Mouse (Mus musculus): Measurements from ENCODE around the gene Rnf157. TPM values are rescaled to one million over a fixed set of nuclear protein-coding genes. Genes with fewer than 3 reads are reported as not detected.
"Not testable (repeated sequence)": the region's sequence is repeated elsewhere in the genome, so short reads cannot be mapped to it uniquely, and the experiment has no call there.

Gene Rnf157
- total RNA-seq, 1 experiment from 2014 or later: 9.2 TPM

DNA sequence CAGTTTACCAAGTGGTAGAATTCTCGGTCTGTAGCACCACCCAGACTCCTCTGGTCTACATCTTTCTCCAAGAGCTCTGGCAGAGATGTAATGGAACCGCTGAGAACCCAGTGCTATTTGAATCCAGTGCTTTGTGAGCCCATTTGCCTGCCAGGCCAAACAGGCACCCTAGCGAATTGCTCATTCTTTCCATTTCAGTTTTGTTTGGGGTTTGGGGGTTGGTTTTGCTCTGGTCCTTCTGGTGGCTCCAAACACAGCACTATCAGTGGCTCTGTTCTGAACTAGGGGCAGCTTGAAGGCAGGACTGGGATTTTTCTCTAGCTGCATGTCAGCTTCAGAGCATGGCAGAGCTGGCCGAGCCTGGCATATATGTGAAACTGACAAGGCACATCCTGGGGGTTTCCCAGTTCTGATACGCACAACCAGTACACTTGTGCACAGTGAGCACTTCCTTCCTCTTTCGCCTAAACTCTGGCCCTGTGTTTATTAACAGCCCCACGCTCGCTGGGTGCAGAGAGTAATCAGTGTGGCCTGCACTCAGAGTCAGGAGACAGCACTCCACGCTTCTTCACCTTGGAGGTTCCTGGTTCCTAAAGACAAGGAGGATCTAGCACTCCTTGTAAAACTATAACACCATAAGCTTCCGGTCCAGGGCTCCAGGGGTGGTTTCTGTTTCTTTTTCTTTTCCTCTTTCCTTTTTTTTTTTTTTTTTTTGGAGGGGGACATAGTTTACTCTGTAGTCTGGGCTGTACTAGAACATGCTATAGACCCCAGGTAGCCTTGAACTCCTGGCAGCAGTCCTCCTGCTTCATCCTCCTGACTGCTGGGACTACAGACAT lies 11.2 kb upstream of the Rnf157 start:
- peak; percentile 93 to 95 for ATAC-seq (replicated peaks in 1 of 2; ENCODE audit: insufficient read depth in 1 of 2, low FRiP score in 2 of 2, low TSS enrichment in 1 of 2, low read depth in 1 of 2, poor library complexity in 2 of 2, severe bottlenecking in 2 of 2)

DNA sequence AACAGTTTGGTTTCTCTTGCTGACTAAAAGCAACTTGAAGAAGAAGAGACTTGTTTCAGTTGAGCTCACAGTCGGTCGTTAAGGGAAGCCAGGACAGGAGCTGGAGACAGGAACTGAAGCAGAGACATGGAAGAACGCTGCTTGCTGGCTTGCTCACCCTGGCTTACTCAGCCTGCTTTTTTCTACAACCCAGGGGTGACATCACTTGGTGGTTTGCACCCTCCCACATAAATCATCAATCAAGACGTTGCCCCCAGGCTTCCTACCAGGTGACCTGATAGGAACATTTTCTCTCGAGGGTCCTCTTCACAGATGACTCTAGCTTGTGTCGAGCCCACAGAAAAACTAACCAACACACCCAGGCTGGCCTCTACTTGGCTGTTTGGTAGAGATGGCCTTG lies 10.4 kb upstream of the Rnf157 start:
- no peak for ATAC-seq (replicated peaks in 1 of 2; ENCODE audit: insufficient read depth in 1 of 2, low FRiP score in 2 of 2, low TSS enrichment in 1 of 2, low read depth in 1 of 2, poor library complexity in 2 of 2, severe bottlenecking in 2 of 2)

DNA sequence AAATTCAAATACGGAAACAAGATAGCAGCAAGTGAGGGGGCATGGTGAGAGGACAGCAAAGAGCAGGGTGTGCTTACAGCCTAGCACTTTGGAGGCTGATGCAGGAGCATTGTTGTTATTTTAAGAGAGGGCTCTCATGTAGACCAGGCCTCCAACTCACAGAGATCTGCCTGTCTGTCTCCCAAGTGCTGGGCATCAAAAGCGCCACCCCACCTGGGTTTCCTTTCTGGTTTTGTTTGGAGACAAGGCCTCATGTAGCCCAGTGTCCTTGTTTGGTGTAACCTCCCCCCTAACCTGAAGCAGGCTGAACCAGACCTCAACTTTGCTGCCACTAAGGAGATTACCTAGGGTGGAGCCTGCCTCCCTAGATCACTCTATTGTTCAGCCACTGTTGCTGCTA lies 9.7 kb upstream of the Rnf157 start:
- ATAC-seq (replicated peaks in 1 of 2; ENCODE audit: insufficient read depth in 1 of 2, low FRiP score in 2 of 2, low TSS enrichment in 1 of 2, low read depth in 1 of 2, poor library complexity in 2 of 2, severe bottlenecking in 2 of 2): no peak

DNA sequence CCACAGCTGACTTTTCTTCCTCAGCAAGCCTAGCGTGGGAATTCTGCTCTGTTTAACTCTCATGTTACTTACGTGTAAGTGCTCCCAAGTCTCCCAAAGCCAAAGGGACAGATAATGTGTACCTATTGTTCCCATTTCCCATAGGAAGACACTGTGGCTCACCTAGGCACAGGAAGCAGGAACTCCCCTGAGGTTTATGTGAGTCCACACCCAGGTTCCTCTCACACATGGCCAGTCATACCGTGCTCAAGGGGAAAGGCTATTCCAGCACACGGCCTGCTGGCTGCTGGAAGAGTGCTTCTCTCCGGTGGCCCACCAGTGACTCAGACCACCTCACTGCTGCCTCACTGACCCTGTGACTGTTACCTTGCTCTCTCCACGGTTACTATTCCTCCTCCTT lies 8.3 kb upstream of the Rnf157 start:
- no peak for ATAC-seq (replicated peaks in 1 of 2; ENCODE audit: insufficient read depth in 1 of 2, low FRiP score in 2 of 2, low TSS enrichment in 1 of 2, low read depth in 1 of 2, poor library complexity in 2 of 2, severe bottlenecking in 2 of 2)

DNA sequence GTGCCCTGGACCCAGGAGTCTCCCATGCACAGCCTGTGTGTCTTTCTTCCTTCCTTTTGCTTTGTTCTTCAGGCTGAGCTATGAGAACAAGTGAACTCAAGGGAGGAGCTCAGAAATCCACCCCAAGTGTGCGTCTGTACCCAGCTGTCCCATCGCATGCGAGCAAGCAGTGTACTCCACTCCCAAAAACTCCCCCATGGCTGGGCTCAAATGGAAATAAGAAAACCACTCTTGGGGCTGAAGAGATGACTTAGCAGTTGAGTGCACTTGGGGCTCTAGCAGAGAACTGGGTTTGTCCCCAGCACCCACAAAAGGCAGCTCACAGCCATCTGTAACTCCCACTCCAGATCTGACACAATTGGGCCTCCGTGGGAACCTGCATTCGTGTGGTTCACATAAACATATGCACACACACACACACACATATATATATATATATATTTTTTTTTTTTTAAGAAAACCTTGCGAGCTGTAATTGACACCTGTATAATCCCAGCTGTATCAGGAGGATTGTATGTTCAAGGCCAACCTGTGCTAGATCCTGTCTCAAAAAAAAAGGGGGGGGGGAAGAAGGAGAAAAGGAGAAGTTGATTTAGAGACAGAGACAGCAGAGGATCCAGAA lies 6.1 kb upstream of the Rnf157 start:
- peak; percentile 23 to 33; a peak in 2 of 4 replicates for ATAC-seq (replicated peaks in 1 of 2; ENCODE audit: insufficient read depth in 1 of 2, low FRiP score in 2 of 2, low TSS enrichment in 1 of 2, low read depth in 1 of 2, poor library complexity in 2 of 2, severe bottlenecking in 2 of 2)

DNA sequence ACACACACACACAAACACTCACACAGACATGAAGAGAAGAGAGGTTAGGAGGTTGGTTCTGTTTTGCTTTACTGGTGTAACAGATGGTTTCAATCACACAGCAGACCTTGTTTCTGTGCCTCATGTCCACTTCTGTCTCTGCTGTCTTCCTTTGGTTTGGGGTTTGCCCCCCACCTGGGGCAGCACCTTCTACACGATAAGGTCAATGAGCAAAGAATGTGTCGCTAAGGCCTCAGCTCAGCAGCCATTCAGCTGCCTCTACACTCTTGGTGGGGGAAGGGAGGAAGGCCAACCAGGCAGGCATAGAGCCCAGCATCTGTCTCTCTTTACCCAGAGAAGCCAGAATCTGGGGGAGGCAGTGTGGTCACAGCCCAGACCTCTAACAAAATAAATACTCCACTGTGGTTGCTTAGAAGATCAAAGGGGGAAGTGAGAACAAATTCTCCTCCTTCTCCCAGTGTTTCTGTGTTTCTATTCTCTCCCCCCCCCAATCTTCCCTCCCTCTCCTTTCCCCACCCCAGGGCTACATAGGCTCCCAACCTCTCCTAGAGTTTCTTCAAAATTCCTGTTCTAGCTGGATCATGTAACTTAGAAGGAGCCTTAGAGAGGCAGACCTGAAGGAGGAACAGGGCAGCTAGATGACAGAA lies 5.5 kb upstream of the Rnf157 start:
- ATAC-seq (replicated peaks in 1 of 2; ENCODE audit: insufficient read depth in 1 of 2, low FRiP score in 2 of 2, low TSS enrichment in 1 of 2, low read depth in 1 of 2, poor library complexity in 2 of 2, severe bottlenecking in 2 of 2): peak; percentile 84 to 89

DNA sequence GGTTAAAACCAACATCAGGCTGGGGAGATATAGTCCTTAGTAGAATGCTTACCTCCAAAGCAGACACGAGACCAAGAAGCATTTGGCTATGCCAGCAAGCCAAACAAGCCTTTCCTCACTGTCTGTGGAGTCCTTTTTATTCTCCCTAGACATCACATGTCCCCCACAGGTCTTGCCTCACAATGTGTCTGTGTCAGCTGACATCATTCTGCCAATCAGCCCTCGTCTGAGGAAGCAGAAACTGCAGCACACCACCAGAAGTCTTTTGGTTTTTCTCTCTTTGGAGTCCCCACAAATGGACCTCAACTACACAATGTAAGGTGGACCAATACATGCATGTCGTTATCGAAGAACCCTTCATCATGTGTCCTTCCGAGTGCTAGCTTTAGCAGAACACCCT lies 4.2 kb upstream of the Rnf157 start:
- ATAC-seq (replicated peaks in 1 of 2; ENCODE audit: insufficient read depth in 1 of 2, low FRiP score in 2 of 2, low TSS enrichment in 1 of 2, low read depth in 1 of 2, poor library complexity in 2 of 2, severe bottlenecking in 2 of 2): no peak

DNA sequence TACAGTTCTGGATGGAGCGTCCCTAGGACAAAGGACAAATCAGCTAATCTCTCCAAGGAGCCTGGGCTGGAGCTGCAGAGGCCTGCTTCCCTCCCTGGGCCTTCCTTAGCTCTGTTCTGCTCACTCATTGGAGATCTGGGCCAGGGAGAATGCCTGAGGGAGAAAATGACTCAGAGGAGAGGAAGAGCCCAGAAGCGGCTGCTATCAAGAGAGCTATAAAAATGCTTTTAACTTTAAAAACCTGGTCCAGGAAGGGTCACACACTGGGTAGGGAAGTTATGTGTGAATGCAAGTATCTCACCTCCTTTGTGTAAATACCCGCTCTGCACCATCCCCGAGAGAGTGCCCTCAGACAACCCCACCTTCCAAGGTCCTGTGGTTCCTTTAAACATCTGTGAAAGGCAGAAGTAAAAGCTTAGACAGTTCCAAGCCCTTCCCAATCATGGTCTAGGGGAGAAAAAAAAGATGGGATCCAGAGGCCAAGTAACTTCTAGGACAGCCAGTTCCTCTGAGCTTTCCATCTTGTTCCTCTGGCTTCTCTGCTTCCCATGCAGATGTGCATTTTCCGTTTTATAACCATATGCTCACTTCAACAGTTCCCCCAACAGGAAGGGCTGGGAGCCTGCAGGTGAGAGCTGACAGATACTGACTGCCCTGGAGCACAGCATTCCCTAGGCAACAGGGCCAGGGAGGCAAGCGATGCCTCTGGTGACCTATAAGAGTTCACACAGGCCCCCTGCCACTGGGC lies 3.5 kb upstream of the Rnf157 start:
- ATAC-seq (replicated peaks in 1 of 2; ENCODE audit: insufficient read depth in 1 of 2, low FRiP score in 2 of 2, low TSS enrichment in 1 of 2, low read depth in 1 of 2, poor library complexity in 2 of 2, severe bottlenecking in 2 of 2): no peak

DNA sequence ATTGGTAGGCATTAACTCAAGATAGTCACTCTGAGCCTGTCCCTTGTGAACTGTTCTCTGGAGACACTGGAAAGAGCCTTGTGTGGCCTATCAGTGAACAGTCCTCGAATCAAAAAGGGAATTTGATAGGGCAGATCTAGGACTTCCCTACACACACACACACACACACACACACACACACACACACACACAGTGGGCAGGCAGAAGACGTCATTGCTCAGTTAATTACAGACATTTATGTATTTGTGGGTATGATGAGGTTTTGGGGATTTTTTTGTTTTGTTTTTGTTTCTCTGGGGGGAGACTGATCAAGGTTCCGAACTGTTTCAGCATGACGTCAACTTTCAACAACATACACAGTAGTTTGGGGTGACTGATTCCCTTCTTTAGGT lies 795 bp upstream of the Rnf157 start:
- no peak for ATAC-seq (replicated peaks in 1 of 2; ENCODE audit: insufficient read depth in 1 of 2, low FRiP score in 2 of 2, low TSS enrichment in 1 of 2, low read depth in 1 of 2, poor library complexity in 2 of 2, severe bottlenecking in 2 of 2)

DNA sequence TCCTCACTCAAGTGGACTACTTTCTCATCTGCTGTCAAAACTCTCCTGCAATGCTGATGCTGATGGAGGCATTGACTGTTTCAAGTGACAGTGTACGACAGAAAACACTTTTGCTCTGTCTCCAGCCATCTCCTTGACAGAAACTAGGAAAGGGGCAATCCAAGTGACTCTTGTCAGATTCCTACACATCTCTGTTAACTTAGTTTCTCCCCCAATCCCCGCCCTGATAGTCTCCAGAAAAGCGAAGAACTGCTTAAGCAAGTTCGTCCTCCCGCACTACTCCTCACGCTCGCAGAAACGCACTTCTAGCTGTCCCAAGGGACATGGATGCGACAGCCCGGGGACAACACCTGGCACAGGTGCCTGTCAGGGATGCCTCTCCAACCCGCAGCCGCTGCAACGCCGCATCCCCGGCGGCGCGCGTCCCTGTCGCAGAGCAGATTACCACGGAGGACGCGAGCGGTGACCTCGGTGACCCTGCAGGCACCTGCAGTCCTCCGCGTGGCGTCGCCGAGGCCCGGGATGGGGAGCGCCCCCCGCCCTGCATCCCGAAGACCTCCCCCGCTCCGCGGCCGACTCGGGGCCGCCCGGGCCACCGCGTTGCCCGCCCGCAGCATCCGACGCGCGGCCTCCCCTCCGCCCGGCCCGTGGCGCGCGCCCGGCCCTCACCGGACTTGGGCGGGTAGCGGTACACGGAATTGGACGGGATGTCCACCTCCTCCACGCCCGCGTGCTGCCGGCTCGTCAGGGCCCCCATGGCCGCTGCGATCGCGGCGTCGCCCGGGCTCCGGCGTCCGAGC lies 604 bp downstream of the Rnf157 start:
- ATAC-seq (replicated peaks in 1 of 2; ENCODE audit: insufficient read depth in 1 of 2, low FRiP score in 2 of 2, low TSS enrichment in 1 of 2, low read depth in 1 of 2, poor library complexity in 2 of 2, severe bottlenecking in 2 of 2): no peak

DNA sequence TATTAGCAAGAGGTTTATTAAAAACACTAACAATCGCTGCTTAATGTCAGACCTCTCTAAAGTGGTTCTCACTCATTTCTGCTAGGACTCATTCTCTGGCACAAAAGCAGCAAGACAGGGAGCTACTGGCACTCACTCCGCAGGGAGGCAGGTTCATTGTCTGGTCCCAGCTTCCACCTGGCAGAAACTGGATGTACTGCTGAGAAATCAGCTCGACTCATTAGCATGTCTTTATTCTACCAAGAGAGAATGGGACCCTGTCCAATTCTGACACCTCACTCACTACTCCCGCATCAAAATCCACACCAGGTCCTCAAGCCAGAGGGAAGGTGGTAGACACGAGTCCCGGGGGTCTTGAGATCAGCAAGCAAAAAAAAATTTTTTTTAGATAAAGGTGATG lies 1.2 kb downstream of the Rnf157 start:
- no peak for ATAC-seq (replicated peaks in 1 of 2; ENCODE audit: insufficient read depth in 1 of 2, low FRiP score in 2 of 2, low TSS enrichment in 1 of 2, low read depth in 1 of 2, poor library complexity in 2 of 2, severe bottlenecking in 2 of 2)

DNA sequence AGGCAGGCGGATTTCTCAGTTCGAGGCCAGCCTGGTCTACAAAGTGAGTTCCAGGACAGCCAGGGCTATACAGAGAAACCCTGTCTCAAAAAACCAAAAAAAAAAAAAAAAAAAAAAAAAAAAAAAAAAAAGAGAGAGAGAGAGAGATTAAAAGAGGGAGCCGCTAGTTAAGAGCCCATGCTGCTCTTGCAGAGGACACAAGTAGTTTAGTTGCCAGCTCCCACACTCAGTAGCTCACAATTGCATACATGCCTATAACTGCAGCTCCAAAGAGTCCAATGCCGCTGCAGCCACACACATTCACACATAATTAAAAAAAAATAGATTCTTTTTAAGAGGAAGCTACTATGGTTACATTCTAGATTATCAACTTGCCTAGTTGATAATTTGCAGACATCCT lies 2.4 kb downstream of the Rnf157 start:
- not testable (repeated sequence) for ATAC-seq (replicated peaks in 1 of 2; ENCODE audit: insufficient read depth in 1 of 2, low FRiP score in 2 of 2, low TSS enrichment in 1 of 2, low read depth in 1 of 2, poor library complexity in 2 of 2, severe bottlenecking in 2 of 2)

DNA sequence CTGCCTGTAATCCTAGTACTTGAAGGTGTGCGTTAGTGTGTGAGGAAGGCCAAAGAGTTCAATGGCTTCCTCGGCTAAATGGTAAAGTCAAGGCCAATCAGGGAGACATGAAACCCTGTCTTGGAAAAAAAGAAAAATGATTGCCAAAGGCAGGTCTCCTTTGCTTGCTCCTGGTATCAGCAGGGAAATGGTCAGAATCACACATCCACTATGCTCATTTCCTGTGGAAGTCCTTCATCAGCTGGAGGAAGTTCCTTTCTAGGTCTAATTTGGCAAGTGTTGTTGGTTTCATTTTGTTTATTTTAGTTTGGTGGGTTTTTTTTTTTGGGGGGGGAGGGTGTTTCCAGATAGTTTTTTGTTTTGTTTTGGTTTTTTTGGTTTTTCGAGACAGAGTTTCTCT lies 3.8 kb downstream of the Rnf157 start:
- ATAC-seq (replicated peaks in 1 of 2; ENCODE audit: insufficient read depth in 1 of 2, low FRiP score in 2 of 2, low TSS enrichment in 1 of 2, low read depth in 1 of 2, poor library complexity in 2 of 2, severe bottlenecking in 2 of 2): no peak

DNA sequence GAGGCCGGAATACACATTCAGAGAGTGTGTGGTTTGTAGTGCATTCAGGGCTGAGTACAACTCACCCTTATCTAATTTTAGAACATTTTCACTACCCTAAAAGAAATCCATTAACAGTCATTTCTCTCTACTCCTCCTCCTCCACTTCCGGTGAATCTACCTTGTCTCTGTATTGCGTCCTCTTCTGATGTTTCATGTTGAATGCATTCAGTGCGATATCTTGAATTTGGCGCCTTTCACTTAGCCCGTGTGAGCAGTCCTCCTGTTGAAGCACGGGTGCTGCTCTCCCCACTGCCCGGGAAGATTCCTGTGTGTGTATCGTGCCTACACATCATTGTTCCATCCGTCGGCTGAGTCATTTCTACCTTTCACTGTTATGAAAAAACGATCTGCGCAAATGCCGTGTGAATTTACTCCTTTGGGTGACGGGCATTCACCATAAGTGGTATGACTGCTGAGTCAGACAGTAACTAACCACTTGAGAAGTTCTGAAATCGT lies 6.6 kb downstream of the Rnf157 start:
- no peak for ATAC-seq (replicated peaks in 1 of 2; ENCODE audit: insufficient read depth in 1 of 2, low FRiP score in 2 of 2, low TSS enrichment in 1 of 2, low read depth in 1 of 2, poor library complexity in 2 of 2, severe bottlenecking in 2 of 2)

DNA sequence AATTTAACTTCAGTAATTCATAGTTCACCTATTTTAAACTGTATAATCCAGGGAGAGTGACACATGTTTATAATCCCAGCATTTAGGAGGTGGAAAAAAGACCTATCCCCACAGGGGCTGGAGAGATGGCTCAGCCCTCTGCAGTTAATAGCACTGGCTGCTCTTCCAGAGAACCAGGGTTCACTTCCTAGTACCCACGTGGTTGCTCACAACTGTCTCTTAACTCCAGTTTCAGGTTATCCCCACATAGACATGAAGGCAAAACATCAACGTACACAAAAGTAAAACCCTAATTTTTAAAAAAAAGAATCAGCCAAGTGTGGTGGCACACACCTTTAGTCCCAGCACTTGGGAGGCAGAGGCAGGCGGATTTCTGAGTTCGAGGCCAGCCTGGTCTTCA lies 7.2 kb downstream of the Rnf157 start:
- no peak for ATAC-seq (replicated peaks in 1 of 2; ENCODE audit: insufficient read depth in 1 of 2, low FRiP score in 2 of 2, low TSS enrichment in 1 of 2, low read depth in 1 of 2, poor library complexity in 2 of 2, severe bottlenecking in 2 of 2)

DNA sequence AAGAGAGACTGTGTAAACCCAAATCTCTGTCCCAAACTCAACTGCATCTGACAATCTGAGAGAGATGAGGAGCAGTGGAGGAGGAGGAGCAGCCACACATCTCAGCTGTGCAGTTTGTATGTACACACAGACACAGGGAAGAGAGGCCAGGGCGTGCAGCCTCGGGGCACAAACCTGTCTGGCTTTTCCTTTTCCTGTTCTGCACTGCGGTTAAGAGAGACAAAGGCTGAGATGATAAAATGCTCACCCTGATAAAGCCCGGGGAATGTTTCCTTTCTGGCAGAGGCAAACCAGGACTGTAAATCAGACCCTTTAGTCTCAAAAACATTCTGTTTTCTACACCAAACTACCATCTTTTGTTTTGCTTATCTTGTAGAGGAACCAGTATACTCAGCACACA lies 12.3 kb downstream of the Rnf157 start:
- ATAC-seq (replicated peaks in 1 of 2; ENCODE audit: insufficient read depth in 1 of 2, low FRiP score in 2 of 2, low TSS enrichment in 1 of 2, low read depth in 1 of 2, poor library complexity in 2 of 2, severe bottlenecking in 2 of 2): peak in 1 of 2 experiments; percentile 46; a peak in 1 of 4 replicates

DNA sequence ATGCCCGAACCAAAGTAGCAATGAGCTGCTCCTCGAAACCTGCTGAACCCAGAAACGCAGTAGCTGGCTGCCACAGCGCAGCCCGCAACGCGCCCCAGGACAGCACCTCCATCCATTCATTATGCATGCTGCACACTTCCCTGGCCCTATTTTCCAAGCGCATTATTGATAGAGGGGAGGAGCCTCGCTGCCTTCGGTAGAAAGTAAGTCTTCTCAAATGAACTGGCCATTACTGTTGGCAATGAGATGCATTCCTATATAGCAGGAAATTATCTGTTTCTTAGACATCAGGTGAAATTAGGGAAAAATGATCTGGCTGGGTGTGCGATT lies 14.5 kb downstream of the Rnf157 start:
- ATAC-seq (replicated peaks in 1 of 2; ENCODE audit: insufficient read depth in 1 of 2, low FRiP score in 2 of 2, low TSS enrichment in 1 of 2, low read depth in 1 of 2, poor library complexity in 2 of 2, severe bottlenecking in 2 of 2): no peak

All from hematopoietic stem cell, adult 5-6 weeks (primary cell).